Mouse (Mus musculus): ENCODE data around the gene Sestd1. TPM values are rescaled to one million over a fixed set of nuclear protein-coding genes. Genes with fewer than 3 reads are reported as not detected.

Sestd1 gene
- polyA plus RNA-seq, 1 experiment from 2014 or later, result 27.3 TPM

GRCm38 (mm10) chr2:77191811-77192210 lies 88.6 kb downstream of the Sestd1 start:
- no peak overlapping the region for H3K4me3 ChIP-seq (ENCODE audit: low read depth, low read length)
- no peaks in the 10 kb centered on the region for H3K4me1 ChIP-seq (replicated peaks; ENCODE audit: control insufficient read depth, insufficient read depth, low read length)
- WGBS, result 93% methylated on average over 3 of the region's 3 CpGs
- H3K4me2 ChIP-seq (replicated peaks; ENCODE audit: low read depth, low read length), result no peak overlapping the region
- 0 out of 2 replicates have a peak, but pooled peaks cover 3% of the 10 kb centered on the region for H3K36me3 ChIP-seq (ENCODE audit: control insufficient read depth, insufficient read depth, low read length)
- no peak overlapping the region for H3K9ac ChIP-seq (ENCODE audit: low read depth, low read length)
- ATAC-seq (ENCODE audit: low FRiP score) (no peak), DNase-seq (ENCODE audit: low spot score) (no peak)
- H3K9me3 ChIP-seq (ENCODE audit: control insufficient read depth, low read length), result no peaks in the 10 kb centered on the region
- H3K27me3 ChIP-seq (ENCODE audit: control insufficient read depth, insufficient read depth, low read length), result no peaks in the 10 kb centered on the region
- no peak overlapping the region for H3K27ac ChIP-seq (ENCODE audit: low read depth, low read length)

GRCm38 (mm10) chr2:77190891-77191290 lies 89.5 kb downstream of the Sestd1 start:
- Histone ChIP-seq H3K27me3 (ENCODE audit: control insufficient read depth, insufficient read depth, low read length) (no peaks in the 10 kb centered on the region), H3K27ac (ENCODE audit: low read depth, low read length) (no peak overlapping the region), H3K4me1 (replicated peaks; ENCODE audit: control insufficient read depth, insufficient read depth, low read length) (no peaks in the 10 kb centered on the region), H3K4me3 (ENCODE audit: low read depth, low read length) (no peak overlapping the region), H3K9ac (ENCODE audit: low read depth, low read length) (no peak overlapping the region), H3K36me3 (ENCODE audit: control insufficient read depth, insufficient read depth, low read length) (0 out of 2 replicates have a peak, but pooled peaks cover 3% of the 10 kb centered on the region), H3K9me3 (ENCODE audit: control insufficient read depth, low read length) (no peaks in the 10 kb centered on the region), H3K4me2 (replicated peaks; ENCODE audit: low read depth, low read length) (no peak overlapping the region)
- WGBS, result 95% methylated on average over 7 of the region's 7 CpGs
- DNase-seq (ENCODE audit: low spot score), result no peak
- ATAC-seq (ENCODE audit: low FRiP score), result no peak

DNA sequence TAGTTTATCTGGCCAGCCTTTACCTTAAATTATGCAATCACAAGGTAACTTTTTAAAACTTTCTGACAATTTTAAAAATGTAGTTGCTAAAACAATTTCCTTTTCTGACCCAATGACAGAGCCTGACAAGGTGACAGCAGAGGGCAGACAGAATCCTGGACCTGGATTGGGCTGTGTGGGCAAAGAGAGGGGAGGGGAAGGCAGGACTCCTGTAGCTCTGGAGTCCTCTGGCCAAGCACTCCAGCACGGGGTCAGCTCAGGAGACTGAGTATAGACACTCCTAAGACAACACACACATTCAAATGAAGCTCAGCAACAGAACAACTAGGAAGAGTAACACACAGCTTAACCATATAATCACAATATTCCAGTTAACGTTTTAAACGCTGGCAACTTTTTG lies 90.1 kb downstream of the Sestd1 start:
- H3K27ac ChIP-seq (ENCODE audit: low read depth, low read length), result no peak overlapping the region
- 93% methylated on average over 3 of the region's 3 CpGs for WGBS
- ATAC-seq (ENCODE audit: low FRiP score), result no peak
- no peak overlapping the region for H3K4me2 ChIP-seq (replicated peaks; ENCODE audit: low read depth, low read length)
- H3K4me1 ChIP-seq (replicated peaks; ENCODE audit: control insufficient read depth, insufficient read depth, low read length), result no peaks in the 10 kb centered on the region
- no peaks in the 10 kb centered on the region for H3K27me3 ChIP-seq (ENCODE audit: control insufficient read depth, insufficient read depth, low read length)
- no peaks in the 10 kb centered on the region for H3K9me3 ChIP-seq (ENCODE audit: control insufficient read depth, low read length)
- no peak overlapping the region for H3K9ac ChIP-seq (ENCODE audit: low read depth, low read length)
- DNase-seq (ENCODE audit: low spot score), result no peak
- no peak overlapping the region for H3K4me3 ChIP-seq (ENCODE audit: low read depth, low read length)
- 0 out of 2 replicates have a peak, but pooled peaks cover 3% of the 10 kb centered on the region for H3K36me3 ChIP-seq (ENCODE audit: control insufficient read depth, insufficient read depth, low read length)

DNA sequence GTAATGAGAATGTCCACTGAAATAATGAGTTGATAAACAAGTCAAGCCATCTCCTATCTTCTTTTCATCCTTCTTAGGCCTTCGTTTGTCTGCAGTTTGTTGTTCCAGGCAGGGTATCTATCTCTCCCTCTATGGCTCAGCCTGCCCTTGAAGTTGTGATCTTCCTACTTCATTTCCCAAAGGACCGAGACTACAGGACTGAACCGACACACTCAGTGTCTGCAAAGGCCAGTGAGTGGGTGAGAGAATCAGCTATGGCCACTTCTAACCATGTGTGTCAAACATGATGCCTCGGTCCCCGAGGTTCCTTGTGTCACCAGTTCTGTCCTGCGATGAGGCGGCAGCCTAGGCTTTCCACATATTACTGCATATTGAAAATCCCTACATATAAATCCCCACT lies 90.7 kb downstream of the Sestd1 start:
- Histone ChIP-seq H3K4me1 (replicated peaks; ENCODE audit: control insufficient read depth, insufficient read depth, low read length) (no peaks in the 10 kb centered on the region), H3K4me3 (ENCODE audit: low read depth, low read length) (no peak overlapping the region), H3K4me2 (replicated peaks; ENCODE audit: low read depth, low read length) (no peak overlapping the region), H3K36me3 (ENCODE audit: control insufficient read depth, insufficient read depth, low read length) (0 out of 2 replicates have a peak, but pooled peaks cover 3% of the 10 kb centered on the region), H3K27me3 (ENCODE audit: control insufficient read depth, insufficient read depth, low read length) (no peaks in the 10 kb centered on the region), H3K27ac (ENCODE audit: low read depth, low read length) (no peak overlapping the region), H3K9me3 (ENCODE audit: control insufficient read depth, low read length) (no peaks in the 10 kb centered on the region), H3K9ac (ENCODE audit: low read depth, low read length) (no peak overlapping the region)
- 95% methylated on average over 7 of the region's 7 CpGs for WGBS
- ATAC-seq (ENCODE audit: low FRiP score), result no peak
- no peak for DNase-seq (ENCODE audit: low spot score)

GRCm38 (mm10) chr2:77187501-77187900 lies 92.9 kb downstream of the Sestd1 start:
- Histone ChIP-seq H3K9ac (ENCODE audit: low read depth, low read length) (no peak overlapping the region), H3K4me3 (ENCODE audit: low read depth, low read length) (no peak overlapping the region), H3K27ac (ENCODE audit: low read depth, low read length) (no peak overlapping the region), H3K27me3 (ENCODE audit: control insufficient read depth, insufficient read depth, low read length) (no peaks in the 10 kb centered on the region), H3K4me2 (replicated peaks; ENCODE audit: low read depth, low read length) (no peak overlapping the region), H3K9me3 (ENCODE audit: control insufficient read depth, low read length) (no peaks in the 10 kb centered on the region), H3K4me1 (replicated peaks; ENCODE audit: control insufficient read depth, insufficient read depth, low read length) (no peaks in the 10 kb centered on the region), H3K36me3 (ENCODE audit: control insufficient read depth, insufficient read depth, low read length) (0 out of 2 replicates have a peak, but pooled peaks cover 3% of the 10 kb centered on the region)
- DNase-seq (ENCODE audit: low spot score), result no peak
- no peak for ATAC-seq (ENCODE audit: low FRiP score)
- 94% methylated on average over 3 of the region's 3 CpGs for WGBS

GRCm38 (mm10) chr2:77186912-77187311 lies 93.5 kb downstream of the Sestd1 start:
- ATAC-seq (ENCODE audit: low FRiP score) (no peak), DNase-seq (ENCODE audit: low spot score) (no peak)
- WGBS, result 71% methylated on average over 8 of the region's 8 CpGs
- no peak overlapping the region for H3K9ac ChIP-seq (ENCODE audit: low read depth, low read length)
- H3K9me3 ChIP-seq (ENCODE audit: control insufficient read depth, low read length), result no peaks in the 10 kb centered on the region
- no peak overlapping the region for H3K4me2 ChIP-seq (replicated peaks; ENCODE audit: low read depth, low read length)
- H3K4me3 ChIP-seq (ENCODE audit: low read depth, low read length), result no peak overlapping the region
- no peak overlapping the region for H3K27ac ChIP-seq (ENCODE audit: low read depth, low read length)
- 0 out of 2 replicates have a peak, but pooled peaks cover 3% of the 10 kb centered on the region for H3K36me3 ChIP-seq (ENCODE audit: control insufficient read depth, insufficient read depth, low read length)
- H3K4me1 ChIP-seq (replicated peaks; ENCODE audit: control insufficient read depth, insufficient read depth, low read length), result no peaks in the 10 kb centered on the region
- no peaks in the 10 kb centered on the region for H3K27me3 ChIP-seq (ENCODE audit: control insufficient read depth, insufficient read depth, low read length)

- no peak for DNase-seq (ENCODE audit: low spot score)
- Histone ChIP-seq H3K4me1 (replicated peaks; ENCODE audit: control insufficient read depth, insufficient read depth, low read length) (no peaks in the 10 kb centered on the region), H3K27ac (ENCODE audit: low read depth, low read length) (no peak overlapping the region), H3K27me3 (ENCODE audit: control insufficient read depth, insufficient read depth, low read length) (no peaks in the 10 kb centered on the region), H3K36me3 (ENCODE audit: control insufficient read depth, insufficient read depth, low read length) (0 out of 2 replicates have a peak, but pooled peaks cover 3% of the 10 kb centered on the region), H3K4me2 (replicated peaks; ENCODE audit: low read depth, low read length) (no peak overlapping the region), H3K9ac (ENCODE audit: low read depth, low read length) (no peak overlapping the region), H3K9me3 (ENCODE audit: control insufficient read depth, low read length) (no peaks in the 10 kb centered on the region), H3K4me3 (ENCODE audit: low read depth, low read length) (no peak overlapping the region)
- WGBS, result 85% methylated on average over 8 of the region's 8 CpGs
- ATAC-seq (ENCODE audit: low FRiP score), result no peak
Observed at GRCm38 (mm10) chr2:77184049-77184571, 96.3 kb downstream of the Sestd1 start.

- no peaks in the 10 kb centered on the region for H3K9me3 ChIP-seq (ENCODE audit: control insufficient read depth, low read length)
- no peak for ATAC-seq (ENCODE audit: low FRiP score)
- H3K4me2 ChIP-seq (replicated peaks; ENCODE audit: low read depth, low read length), result no peak overlapping the region
- DNase-seq (ENCODE audit: low spot score), result no peak
- no peak overlapping the region for H3K4me3 ChIP-seq (ENCODE audit: low read depth, low read length)
- no peak overlapping the region for H3K27ac ChIP-seq (ENCODE audit: low read depth, low read length)
- no peaks in the 10 kb centered on the region for H3K27me3 ChIP-seq (ENCODE audit: control insufficient read depth, insufficient read depth, low read length)
- H3K36me3 ChIP-seq (ENCODE audit: control insufficient read depth, insufficient read depth, low read length), result 0 out of 2 replicates have a peak, but pooled peaks cover 3% of the 10 kb centered on the region
- no peak overlapping the region for H3K9ac ChIP-seq (ENCODE audit: low read depth, low read length)
- no peaks in the 10 kb centered on the region for H3K4me1 ChIP-seq (replicated peaks; ENCODE audit: control insufficient read depth, insufficient read depth, low read length)
- 99% methylated on average over 2 of the region's 2 CpGs for WGBS
Observed at GRCm38 (mm10) chr2:77183646-77184045, 96.7 kb downstream of the Sestd1 start.

DNA sequence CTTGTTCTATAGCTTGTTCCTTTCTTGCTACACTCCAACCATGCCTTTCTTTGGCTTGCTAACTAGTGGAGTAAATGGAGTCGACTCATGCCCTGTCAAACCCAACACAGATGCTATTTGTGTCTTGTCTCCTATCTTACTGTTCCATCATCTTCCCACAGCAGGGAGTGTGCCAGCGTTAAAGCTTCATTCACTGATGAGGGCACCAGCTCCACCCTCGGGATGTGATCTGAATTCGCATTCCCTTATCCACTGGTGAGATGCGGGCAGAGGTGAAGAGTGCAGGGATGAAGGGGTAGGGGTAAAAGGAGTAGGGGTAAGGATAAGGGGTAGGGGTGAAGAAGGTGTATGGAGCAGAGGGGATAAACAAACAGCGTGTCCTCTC lies 97.4 kb downstream of the Sestd1 start:
- no peak overlapping the region for H3K4me3 ChIP-seq (ENCODE audit: low read depth, low read length)
- ATAC-seq (ENCODE audit: low FRiP score), result no peak
- H3K27me3 ChIP-seq (ENCODE audit: control insufficient read depth, insufficient read depth, low read length), result no peaks in the 10 kb centered on the region
- DNase-seq (ENCODE audit: low spot score), result no peak
- H3K9ac ChIP-seq (ENCODE audit: low read depth, low read length), result no peak overlapping the region
- no peaks in the 10 kb centered on the region for H3K36me3 ChIP-seq (ENCODE audit: control insufficient read depth, insufficient read depth, low read length)
- H3K4me1 ChIP-seq (replicated peaks; ENCODE audit: control insufficient read depth, insufficient read depth, low read length), result no peaks in the 10 kb centered on the region
- 81% methylated on average over 6 of the region's 6 CpGs for WGBS
- H3K9me3 ChIP-seq (ENCODE audit: control insufficient read depth, low read length), result no peaks in the 10 kb centered on the region
- no peak overlapping the region for H3K4me2 ChIP-seq (replicated peaks; ENCODE audit: low read depth, low read length)
- no peak overlapping the region for H3K27ac ChIP-seq (ENCODE audit: low read depth, low read length)
